Mouse (Mus musculus): Measurements from ENCODE around the gene Tekt2. TPM values are rescaled to one million over a fixed set of nuclear protein-coding genes. Genes with fewer than 3 reads are reported as not detected.

The Tekt2 gene
- polyA plus RNA-seq, 1 experiment from 2014 or later, result 9.4 TPM

- DNase-seq (ENCODE audit: low spot score) (no peak), ATAC-seq (no peak)
- Histone ChIP-seq H3K4me2 (ENCODE audit: low read length) (no peak overlapping the region), H3K9ac (ENCODE audit: low read length) (no peak overlapping the region), H3K27me3 (replicated peaks; ENCODE audit: control insufficient read depth, insufficient read depth, low read length) (no peaks in the 10 kb centered on the region), H3K9me3 (replicated peaks; ENCODE audit: control insufficient read depth, low read length) (no peaks in the 10 kb centered on the region), H3K27ac (ENCODE audit: low read depth, low read length) (no peak overlapping the region), H3K4me3 (ENCODE audit: low read depth, low read length) (no peak overlapping the region), H3K36me3 (ENCODE audit: control insufficient read depth, insufficient read depth, low read length) (peaks cover 34% of the 10 kb centered on the region), H3K4me1 (ENCODE audit: control insufficient read depth, insufficient read depth, low read length) (no peaks in the 10 kb centered on the region)
- WGBS, result 37% methylated on average over 5 of the region's 5 CpGs
Measured at GRCm38 (mm10) chr4:126313202-126313601, 12.3 kb downstream of the Tekt2 start.

- Histone ChIP-seq H3K27me3 (replicated peaks; ENCODE audit: control insufficient read depth, insufficient read depth, low read length) (no peaks in the 10 kb centered on the region), H3K4me3 (ENCODE audit: low read depth, low read length) (no peak overlapping the region), H3K4me1 (ENCODE audit: control insufficient read depth, insufficient read depth, low read length) (no peaks in the 10 kb centered on the region), H3K9ac (ENCODE audit: low read length) (no peak overlapping the region), H3K36me3 (ENCODE audit: control insufficient read depth, insufficient read depth, low read length) (peaks cover 19% of the 10 kb centered on the region), H3K9me3 (replicated peaks; ENCODE audit: control insufficient read depth, low read length) (no peaks in the 10 kb centered on the region), H3K27ac (ENCODE audit: low read depth, low read length) (no peak overlapping the region), H3K4me2 (ENCODE audit: low read length) (no peak overlapping the region)
- ATAC-seq (no peak), DNase-seq (ENCODE audit: low spot score) (no peak)
- 90% methylated on average over 16 of the region's 16 CpGs for WGBS
Measured at GRCm38 (mm10) chr4:126311566-126312200, 13.8 kb downstream of the Tekt2 start.

DNA sequence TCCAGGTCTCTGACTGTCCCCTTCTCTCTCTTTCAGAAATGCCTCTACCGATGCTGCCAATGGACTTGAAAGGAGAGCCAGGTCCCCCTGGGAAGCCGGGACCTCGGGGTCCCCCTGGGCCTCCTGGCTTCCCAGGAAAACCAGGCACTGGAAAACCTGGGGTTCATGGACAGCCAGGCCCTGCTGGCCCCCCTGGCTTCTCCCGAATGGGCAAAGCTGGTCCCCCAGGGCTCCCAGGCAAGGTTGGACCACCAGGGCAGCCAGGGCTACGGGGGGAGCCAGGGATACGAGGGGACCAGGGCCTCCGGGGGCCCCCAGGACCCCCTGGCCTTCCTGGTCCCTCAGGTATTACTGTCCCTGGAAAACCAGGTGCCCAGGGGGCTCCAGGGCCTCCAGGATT, 15.1 kb downstream of the Tekt2 start:
- ATAC-seq, result no peak

GRCm38 (mm10) chr4:126309922-126310309, 15.6 kb downstream of the Tekt2 start:
- Histone ChIP-seq H3K9ac (ENCODE audit: low read length) (no peak overlapping the region), H3K4me3 (ENCODE audit: low read depth, low read length) (peak overlapping the region; percentile 5; the same call in 1 of the 2 replicates), H3K36me3 (ENCODE audit: control insufficient read depth, insufficient read depth, low read length) (0 out of 2 replicates have a peak, but pooled peaks cover 3% of the 10 kb centered on the region), H3K9me3 (replicated peaks; ENCODE audit: control insufficient read depth, low read length) (peaks cover 4% of the 10 kb centered on the region; the same call in 1 of the 2 replicates), H3K27me3 (replicated peaks; ENCODE audit: control insufficient read depth, insufficient read depth, low read length) (no peaks in the 10 kb centered on the region), H3K27ac (ENCODE audit: low read depth, low read length) (no peak overlapping the region), H3K4me2 (ENCODE audit: low read length) (peak overlapping the region; percentile 32), H3K4me1 (ENCODE audit: control insufficient read depth, insufficient read depth, low read length) (no peaks in the 10 kb centered on the region)
- 2% methylated on average over 7 of the region's 7 CpGs for WGBS
- DNase-seq (ENCODE audit: low spot score) (peak; percentile 90), ATAC-seq (peak; percentile 90)

More for the DNA sequence above, 15.1 kb downstream of the Tekt2 start:
- no peak for DNase-seq (ENCODE audit: low spot score)
- no peaks in the 10 kb centered on the region for H3K27me3 ChIP-seq (replicated peaks; ENCODE audit: control insufficient read depth, insufficient read depth, low read length)
- H3K4me1 ChIP-seq (ENCODE audit: control insufficient read depth, insufficient read depth, low read length), result no peaks in the 10 kb centered on the region
- H3K9me3 ChIP-seq (replicated peaks; ENCODE audit: control insufficient read depth, low read length), result peaks cover 4% of the 10 kb centered on the region; the same call in 1 of the 2 replicates
- no peak overlapping the region for H3K4me2 ChIP-seq (ENCODE audit: low read length)
- H3K36me3 ChIP-seq (ENCODE audit: control insufficient read depth, insufficient read depth, low read length), result peaks cover 5% of the 10 kb centered on the region; the same call in 1 of the 2 replicates
- no peak overlapping the region for H3K4me3 ChIP-seq (ENCODE audit: low read depth, low read length)
- WGBS, result 65% methylated on average over 7 of the region's 7 CpGs
- H3K27ac ChIP-seq (ENCODE audit: low read depth, low read length), result no peak overlapping the region
- no peak overlapping the region for H3K9ac ChIP-seq (ENCODE audit: low read length)

- Histone ChIP-seq H3K27ac (ENCODE audit: low read depth, low read length) (no peak overlapping the region), H3K4me1 (ENCODE audit: control insufficient read depth, insufficient read depth, low read length) (no peaks in the 10 kb centered on the region), H3K4me2 (ENCODE audit: low read length) (peak overlapping the region; percentile 32), H3K4me3 (ENCODE audit: low read depth, low read length) (peak overlapping the region; percentile 5; the same call in 1 of the 2 replicates), H3K36me3 (ENCODE audit: control insufficient read depth, insufficient read depth, low read length) (no peaks in the 10 kb centered on the region), H3K9me3 (replicated peaks; ENCODE audit: control insufficient read depth, low read length) (peaks cover 4% of the 10 kb centered on the region; the same call in 1 of the 2 replicates), H3K27me3 (replicated peaks; ENCODE audit: control insufficient read depth, insufficient read depth, low read length) (no peaks in the 10 kb centered on the region), H3K9ac (ENCODE audit: low read length) (no peak overlapping the region)
- DNase-seq (ENCODE audit: low spot score) (no peak), ATAC-seq (peak; percentile 70; the same call in 1 of the 2 replicates)
- 18% methylated on average over 20 of the region's 20 CpGs for WGBS
Measured at GRCm38 (mm10) chr4:126309211-126309921, 16.1 kb downstream of the Tekt2 start.

- Histone ChIP-seq H3K4me2 (ENCODE audit: low read length) (no peak overlapping the region), H3K27ac (ENCODE audit: low read depth, low read length) (no peak overlapping the region), H3K27me3 (replicated peaks; ENCODE audit: control insufficient read depth, insufficient read depth, low read length) (peaks cover 14% of the 10 kb centered on the region), H3K4me1 (ENCODE audit: control insufficient read depth, insufficient read depth, low read length) (no peaks in the 10 kb centered on the region), H3K36me3 (ENCODE audit: control insufficient read depth, insufficient read depth, low read length) (no peaks in the 10 kb centered on the region), H3K9me3 (replicated peaks; ENCODE audit: control insufficient read depth, low read length) (peaks cover 4% of the 10 kb centered on the region; the same call in 1 of the 2 replicates), H3K4me3 (ENCODE audit: low read depth, low read length) (no peak overlapping the region), H3K9ac (ENCODE audit: low read length) (no peak overlapping the region)
- WGBS, result 7% methylated on average over 2 of the region's 2 CpGs
- ATAC-seq, result no peak
- DNase-seq (ENCODE audit: low spot score), result no peak
Measured at GRCm38 (mm10) chr4:126306827-126307226, 18.7 kb downstream of the Tekt2 start.

GRCm38 (mm10) chr4:126306058-126306457, 19.4 kb downstream of the Tekt2 start:
- Histone ChIP-seq H3K27ac (ENCODE audit: low read depth, low read length) (no peak overlapping the region), H3K27me3 (replicated peaks; ENCODE audit: control insufficient read depth, insufficient read depth, low read length) (peaks cover 22% of the 10 kb centered on the region), H3K9me3 (replicated peaks; ENCODE audit: control insufficient read depth, low read length) (peaks cover 4% of the 10 kb centered on the region; the same call in 1 of the 2 replicates), H3K36me3 (ENCODE audit: control insufficient read depth, insufficient read depth, low read length) (no peaks in the 10 kb centered on the region), H3K4me1 (ENCODE audit: control insufficient read depth, insufficient read depth, low read length) (no peaks in the 10 kb centered on the region), H3K4me3 (ENCODE audit: low read depth, low read length) (no peak overlapping the region), H3K9ac (ENCODE audit: low read length) (no peak overlapping the region), H3K4me2 (ENCODE audit: low read length) (no peak overlapping the region)
- DNase-seq (ENCODE audit: low spot score) (no peak), ATAC-seq (no peak)
- WGBS, result 88% methylated on average over 6 of the region's 6 CpGs

DNA sequence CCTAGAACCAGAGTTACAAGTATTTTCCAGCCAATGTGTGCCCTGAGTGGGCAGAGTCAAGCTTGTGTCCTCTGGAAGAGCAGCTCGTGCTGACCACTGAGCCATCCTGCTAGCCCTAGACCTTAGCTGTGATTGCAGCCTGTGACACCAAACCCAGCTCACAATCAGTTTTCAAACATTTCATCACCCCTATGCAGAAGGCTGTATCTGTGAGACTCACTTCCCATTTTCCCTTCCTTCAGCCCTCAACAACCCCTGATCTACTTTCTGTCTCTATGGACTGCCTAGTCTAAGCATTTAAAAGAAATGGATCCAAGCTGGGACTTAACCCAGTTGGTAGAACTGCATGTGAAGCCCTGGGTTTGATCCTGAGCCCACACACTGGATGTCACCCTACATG, 20.1 kb downstream of the Tekt2 start:
- Histone ChIP-seq H3K4me1 (ENCODE audit: control insufficient read depth, insufficient read depth, low read length) (no peaks in the 10 kb centered on the region), H3K36me3 (ENCODE audit: control insufficient read depth, insufficient read depth, low read length) (no peaks in the 10 kb centered on the region), H3K27ac (ENCODE audit: low read depth, low read length) (no peak overlapping the region), H3K4me2 (ENCODE audit: low read length) (no peak overlapping the region), H3K27me3 (replicated peaks; ENCODE audit: control insufficient read depth, insufficient read depth, low read length) (peaks cover 28% of the 10 kb centered on the region), H3K9me3 (replicated peaks; ENCODE audit: control insufficient read depth, low read length) (peaks cover 4% of the 10 kb centered on the region; the same call in 1 of the 2 replicates), H3K4me3 (ENCODE audit: low read depth, low read length) (no peak overlapping the region), H3K9ac (ENCODE audit: low read length) (no peak overlapping the region)
- 97% methylated on average over 1 of the region's 1 CpGs for WGBS
- ATAC-seq, result no peak
- no peak for DNase-seq (ENCODE audit: low spot score)

DNA sequence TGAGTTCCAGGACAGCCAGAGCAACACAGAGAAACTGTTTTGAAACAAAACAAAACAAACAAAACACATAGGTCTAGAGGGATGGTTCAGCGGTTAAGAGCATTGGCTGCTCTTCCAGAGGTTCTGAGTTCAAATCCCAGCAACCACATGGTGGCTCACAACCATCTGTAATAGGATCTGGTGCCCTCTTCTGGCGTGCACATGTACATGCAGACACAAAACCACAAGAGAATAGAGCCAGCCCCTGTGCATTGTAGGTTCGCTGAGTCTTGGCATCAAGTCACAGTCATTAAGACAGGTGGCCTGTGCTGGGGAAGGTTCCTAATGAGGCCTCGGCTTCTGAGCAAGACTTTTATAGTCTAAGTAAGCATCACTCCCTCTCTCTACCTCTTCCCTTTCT, 21.6 kb downstream of the Tekt2 start:
- H3K4me1 ChIP-seq (ENCODE audit: control insufficient read depth, insufficient read depth, low read length), result no peaks in the 10 kb centered on the region
- ATAC-seq (no peak), DNase-seq (ENCODE audit: low spot score) (no peak)
- 51% methylated on average over 4 of the region's 4 CpGs for WGBS
- H3K27me3 ChIP-seq (replicated peaks; ENCODE audit: control insufficient read depth, insufficient read depth, low read length), result peaks cover 40% of the 10 kb centered on the region
- no peaks in the 10 kb centered on the region for H3K36me3 ChIP-seq (ENCODE audit: control insufficient read depth, insufficient read depth, low read length)
- H3K4me2 ChIP-seq (ENCODE audit: low read length), result no peak overlapping the region
- H3K27ac ChIP-seq (ENCODE audit: low read depth, low read length), result no peak overlapping the region
- H3K9me3 ChIP-seq (replicated peaks; ENCODE audit: control insufficient read depth, low read length), result peaks cover 4% of the 10 kb centered on the region; the same call in 1 of the 2 replicates
- no peak overlapping the region for H3K4me3 ChIP-seq (ENCODE audit: low read depth, low read length)
- H3K9ac ChIP-seq (ENCODE audit: low read length), result no peak overlapping the region

Data from forebrain, embryonic 14.5 days (tissue).